12 mouse cellular contexts compared by ENCODE assay signal in the genomic region with DNA sequence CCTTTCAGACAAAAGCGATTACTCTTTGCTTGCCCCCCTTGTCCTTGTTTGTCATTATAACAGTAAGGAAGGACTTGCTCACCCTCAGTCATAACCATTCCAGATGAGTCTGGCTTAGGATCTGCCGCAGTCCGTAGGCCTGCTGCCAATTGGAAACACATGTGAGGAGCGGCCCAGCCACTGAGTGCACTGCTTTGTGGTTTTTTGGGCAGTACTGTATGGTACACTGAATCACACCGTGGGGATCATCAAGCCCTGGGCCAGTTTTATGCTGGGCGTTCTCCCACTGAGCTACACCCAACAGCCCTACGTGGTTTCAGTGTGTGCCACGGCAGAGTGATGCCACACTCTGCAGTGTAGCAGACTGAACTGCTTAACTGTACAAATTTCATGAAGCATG.
DNase-seq lines count a peak whose midpoint lies in the region; ATAC-seq lines count a peak whose summit lies in the region.
"Had no signal": no experiment of that assay in that cellular context is flagged by ENCODE, and none has a peak within 500 bp of the region (broad histone marks: within the 10 kb centered on the region; RNA-seq: fewer than 3 reads in every experiment).

No protein-coding gene starts in this region.

- no peaks in the 10 kb centered on the region for H3K9me3 ChIP-seq in heart, embryonic 12.5 days (replicated peaks)
- no peaks in the 10 kb centered on the region for H3K9me3 ChIP-seq in limb, embryonic 12.5 days
- H3K9me3 ChIP-seq: neural tube, embryonic 13.5 days had no signal

- no peak overlapping the region for H3K4me2 ChIP-seq in heart, embryonic 12.5 days
- no peak overlapping the region for H3K4me2 ChIP-seq in limb, embryonic 12.5 days
- H3K4me2 ChIP-seq: liver, embryonic 11.5 days; neural tube, embryonic 13.5 days had no signal

- H3K4me1 ChIP-seq in heart, embryonic 12.5 days (replicated peaks), result peaks cover 9% of the 10 kb centered on the region; the same call in 1 of the 2 replicates
- H3K4me1 ChIP-seq in limb, embryonic 12.5 days (replicated peaks), result peaks cover 12% of the 10 kb centered on the region
- H3K4me1 ChIP-seq: neural tube, embryonic 13.5 days had no signal

- no peak overlapping the region for H3K4me3 ChIP-seq in heart, embryonic 12.5 days
- no peak overlapping the region for H3K4me3 ChIP-seq in limb, embryonic 12.5 days (replicated peaks)
- H3K4me3 ChIP-seq: neural tube, embryonic 13.5 days had no signal

- peak; percentile 47 to 51 for DNase-seq in heart, adult 18-20 months
- peak; percentile 31 for DNase-seq in embryo, embryonic 10.5 days (ENCODE audit: low spot score)
- peak; percentile 34 for DNase-seq in gastrocnemius, adult 18-20 months (ENCODE audit: low spot score)
- DNase-seq in spleen, adult 12 weeks (ENCODE audit: low spot score), result no peak
- no peak for DNase-seq in left cerebral cortex, adult 9 months (ENCODE audit: low spot score in 2 of 2)
- DNase-seq in cerebellum, adult 8-10 months, result no peak
- DNase-seq: cerebellum, adult 11 months; thymus, adult 18-20 months had no signal

- no peak overlapping the region for H3K9ac ChIP-seq in heart, embryonic 12.5 days
- no peak overlapping the region for H3K9ac ChIP-seq in limb, embryonic 12.5 days (replicated peaks)
- H3K9ac ChIP-seq: neural tube, embryonic 13.5 days had no signal

- no peak overlapping the region for H3K27ac ChIP-seq in heart, embryonic 12.5 days (ENCODE audit: poor library complexity, severe bottlenecking)
- H3K27ac ChIP-seq in limb, embryonic 12.5 days, result peak overlapping the region; percentile 69; the same call in 1 of the 2 replicates
- H3K27ac ChIP-seq: neural tube, embryonic 13.5 days had no signal

- WGBS in heart, embryonic 12.5 days, result 91% methylated on average over 8 of the region's 8 CpGs
- 48% methylated on average over 8 of the region's 8 CpGs for WGBS in limb, embryonic 12.5 days

- no peak for ATAC-seq in heart, embryonic 12.5 days (ENCODE audit: insufficient number of reproducible peaks, low FRiP score)
- ATAC-seq in limb, embryonic 12.5 days (ENCODE audit: insufficient number of reproducible peaks, insufficient read depth, low FRiP score, low TSS enrichment, low read depth), result peak; percentile 83

- H3K27me3 ChIP-seq in heart, embryonic 12.5 days (replicated peaks), result no peaks in the 10 kb centered on the region
- no peaks in the 10 kb centered on the region for H3K27me3 ChIP-seq in limb, embryonic 12.5 days
- H3K27me3 ChIP-seq: neural tube, embryonic 13.5 days had no signal

- H3K36me3 ChIP-seq in heart, embryonic 12.5 days, result peaks cover 50% of the 10 kb centered on the region
- peaks cover 53% of the 10 kb centered on the region for H3K36me3 ChIP-seq in limb, embryonic 12.5 days

Comparison
In these comparisons a context has a peak if more than half of its experiments do, and no peak if none do; other contexts are left out.
1. DNase-seq: peak in heart, adult 18-20 months (2 of 2), embryo, embryonic 10.5 days (single experiment) and gastrocnemius, adult 18-20 months (single experiment); none in spleen, adult 12 weeks (single experiment), left cerebral cortex, adult 9 months (0 of 2) and cerebellum, adult 8-10 months (single experiment).